Mouse (Mus musculus) MEL (cell line): ENCODE data around the gene Aco1.

Experiments
- EP300 ChIP-seq, 2 experiments: IDR thresholded peaks; 2 replicates each; pipeline ENCODE4 v1.6.1; 2011; ENCODE audit warnings: improper control_type of control experiment in 2 of 2, low read length in 2 of 2, low read depth in 1 of 2, mild to moderate bottlenecking in 1 of 2
- GABPA ChIP-seq: IDR thresholded peaks from 2 replicates; pipeline ENCODE4 v1.6.1; 2012; ENCODE audit warnings: low read depth, mild to moderate bottlenecking, inconsistent platforms, low read length, improper control_type of control experiment, moderate library complexity
- GATA1 ChIP-seq: IDR thresholded peaks from 2 replicates; pipeline ENCODE4 v1.6.1; 2011; ENCODE audit warnings: low read depth, low read length, improper control_type of control experiment
- MAFK ChIP-seq: IDR thresholded peaks from 2 replicates; pipeline ENCODE4 v1.6.1; 2011; ENCODE audit warnings: low read depth, mild to moderate bottlenecking, low read length, improper control_type of control experiment, borderline replicate concordance
- MAZ ChIP-seq: IDR thresholded peaks from 2 replicates; pipeline ENCODE4 v1.6.1; 2012; ENCODE audit warnings: low read depth, mild to moderate bottlenecking, inconsistent platforms, low read length, improper control_type of control experiment
- NELFE ChIP-seq: IDR thresholded peaks from 2 replicates; pipeline ENCODE4 v1.6.1; 2011; ENCODE audit warnings: low read depth, low read length, improper control_type of control experiment
- POLR2A ChIP-seq, 2 experiments: IDR thresholded peaks; 2 replicates each; pipeline ENCODE4 v1.6.1; 2011 to 2012; ENCODE audit warnings: low read length in 2 of 2, mild to moderate bottlenecking in 2 of 2, control low read depth in 1 of 2, improper control_type of control experiment in 1 of 2, low read depth in 1 of 2, moderate library complexity in 1 of 2; ENCODE audit not compliant: control insufficient read depth in 1 of 2, insufficient read depth in 1 of 2, poor library complexity in 1 of 2
- POLR2AphosphoS5 ChIP-seq: IDR thresholded peaks from 2 replicates; pipeline ENCODE4 v1.6.1; 2012; ENCODE audit warnings: low read depth, borderline replicate concordance, mild to moderate bottlenecking, inconsistent platforms, low read length, moderate library complexity, mixed read lengths
- RAD21 ChIP-seq: IDR thresholded peaks from 2 replicates; pipeline ENCODE4 v1.6.1; 2011; ENCODE audit warnings: mild to moderate bottlenecking, low read depth, low read length, improper control_type of control experiment
- ZC3H11A ChIP-seq: IDR thresholded peaks from 2 replicates; pipeline ENCODE4 v1.6.1; 2012; ENCODE audit warnings: low read depth, mild to moderate bottlenecking, inconsistent platforms, low read length, improper control_type of control experiment

DNA sequence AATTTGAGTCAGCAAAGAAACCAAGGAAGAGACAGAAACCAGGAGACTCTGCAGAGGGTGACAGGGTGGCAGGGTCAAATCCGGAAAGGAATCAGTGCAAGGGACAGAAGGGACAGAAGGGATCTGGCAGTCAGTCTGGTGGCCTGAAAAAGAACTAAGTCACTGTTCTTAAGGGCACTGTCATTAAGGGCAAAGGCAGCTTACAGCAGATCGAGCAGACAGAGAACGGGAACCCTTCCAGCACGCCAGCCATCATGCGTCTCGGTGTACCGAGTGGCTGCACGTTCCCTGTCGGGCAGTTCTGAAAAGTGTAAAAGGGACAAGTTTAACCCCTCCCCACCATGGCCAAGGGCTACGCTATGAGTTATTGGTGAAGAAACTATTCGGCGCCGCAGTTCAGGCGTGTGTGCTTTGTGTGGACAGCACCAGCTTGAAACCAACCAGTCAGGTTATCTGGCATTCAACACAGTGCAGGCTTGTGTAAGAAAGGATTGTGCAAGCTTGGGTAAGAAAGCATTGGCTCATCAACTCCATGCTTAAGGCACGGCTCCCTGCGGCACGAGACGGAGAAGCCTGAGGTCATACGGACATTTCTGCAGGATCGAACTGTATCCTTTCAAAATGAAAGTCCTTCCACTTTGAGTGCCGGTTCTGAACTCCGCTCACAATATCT, 62.5 kb downstream of the Aco1 start:
- no peak for TF ChIP-seq ZC3H11A
- TF ChIP-seq EP300 (IDR thresholded peaks at IDR 0.05; ENCODE audit: low read depth in 1 of 2, low read length in 2 of 2), result no peak
- TF ChIP-seq GATA1, result no peak
- no peak for TF ChIP-seq MAFK
- TF ChIP-seq GABPA, result no peak
- TF ChIP-seq POLR2A (IDR thresholded peaks at IDR 0.05; ENCODE audit: control insufficient read depth in 1 of 2, insufficient read depth in 1 of 2, low read depth in 1 of 2, low read length in 2 of 2, poor library complexity in 1 of 2), result no peak
- no peak for TF ChIP-seq MAZ
- TF ChIP-seq POLR2AphosphoS5, result no peak
- TF ChIP-seq NELFE, result no peak
- no peak for TF ChIP-seq RAD21
